Mouse (Mus musculus) layer of hippocampus, adult 8-10 months (tissue): Measurements from ENCODE around the gene Mlec. TPM values are rescaled to one million over a fixed set of nuclear protein-coding genes. Genes with fewer than 3 reads are reported as not detected.

ENCODE experiments used
- total RNA-seq, 4 experiments: library from RNA; stranded (reverse); gene quantifications; 2 replicates each; pipeline ENCODE4 v1.2.4; 2022

The Mlec gene
- total RNA-seq, 4 experiments from 2014 or later = 80.4 to 100 (median 89.0) TPM

Other genes with a start within 250 kb of the Mlec start
- 1 to 10 TPM in 1 of 4 experiments, under 1 TPM in 1, not detected in 2; 0.80 to 1.1 TPM for gene Oasl1, start 234.9 kb downstream of the Mlec start, total RNA-seq
- gene 2210016L21Rik, start 216.0 kb downstream of the Mlec start, total RNA-seq = 100 to 1,000 TPM; 183 to 208 (median 204) TPM
- gene Hnf1a, start 187.1 kb downstream of the Mlec start, total RNA-seq = not detected
- 10 to 100 TPM; 71.6 to 80.6 (median 77.4) TPM for gene Sppl3, start 147.0 kb downstream of the Mlec start, total RNA-seq
- gene Gm10401, start 59.9 kb downstream of the Mlec start, total RNA-seq = not detected
- 10 to 100 TPM in 1 of 4 experiments, 1 to 10 TPM in 3; 8.1 to 11.7 (median 9.2) TPM for gene Acads, start 38.8 kb downstream of the Mlec start, total RNA-seq
- 10 to 100 TPM; 26.9 to 29.3 (median 27.6) TPM for gene Unc119b, start 23.2 kb downstream of the Mlec start, total RNA-seq
- 100 to 1,000 TPM; 109 to 118 (median 114) TPM for gene Cabp1, start 36.2 kb upstream of the Mlec start, total RNA-seq
- gene Pop5, start 77.7 kb upstream of the Mlec start, total RNA-seq = 100 to 1,000 TPM in 2 of 4 experiments, 10 to 100 TPM in 2; 89.0 to 104 (median 99.1) TPM
- gene Rnf10, start 114.7 kb upstream of the Mlec start, total RNA-seq = 100 to 1,000 TPM; 226 to 251 (median 245) TPM
- 10 to 100 TPM; 38.7 to 45.6 (median 41.5) TPM for gene Coq5, start 121.5 kb upstream of the Mlec start, total RNA-seq
- 100 to 1,000 TPM; 630 to 827 (median 734) TPM for gene Dynll1, start 142.8 kb upstream of the Mlec start, total RNA-seq
- 10 to 100 TPM; 83.6 to 93.5 (median 86.2) TPM for gene Srsf9, start 169.0 kb upstream of the Mlec start, total RNA-seq
- gene Gatc, start 183.0 kb upstream of the Mlec start, total RNA-seq = 10 to 100 TPM; 19.1 to 22.9 (median 20.9) TPM
- gene Triap1, start 183.0 kb upstream of the Mlec start, total RNA-seq = 10 to 100 TPM; 21.1 to 24.6 (median 22.9) TPM
- 100 to 1,000 TPM; 621 to 774 (median 709) TPM for gene Cox6a1, start 190.8 kb upstream of the Mlec start, total RNA-seq